Mouse (Mus musculus): Measurements from ENCODE around the gene Gm26602.

The Gm26602 gene

GRCm38 (mm10) chr10:79958140-79958816 is 47.6 kb downstream of the Gm26602 start:
- in situ Hi-C loops (cut with MseI, MboI) = loop anchor here in 1 of 2 experiments (10.0 kb wide), 1 partner anchor 73 kb away; the partner anchor contains the start of gene Elane

- in situ Hi-C loops (cut with MseI, MboI) = loop anchor here in 1 of 2 experiments (10.0 kb wide), 1 partner anchor 75 kb away; the partner anchor contains the start of gene Elane
Measured at GRCm38 (mm10) chr10:79959412-79959811, 48.8 kb downstream of the Gm26602 start.

GRCm38 (mm10) chr10:79959847-79960601 is 49.4 kb downstream of the Gm26602 start, which contains the start of gene Wdr18:
Wdr18 (plus strand) TSS chr10:79960152.
- in situ Hi-C loops (cut with MseI, MboI) = loop anchor here in 1 of 2 experiments (10.0 kb wide), 1 partner anchor 75 kb away; the partner anchor contains the start of gene Elane

Measured in mouse trophoblast stem cell (cell line).